Mouse (Mus musculus) monocyte, adult 2 months (primary cell): ENCODE data around the gene Lnx2.

ENCODE experiments used
- DNase-seq, 2 experiments: peaks; one replicate each; pipeline ENCODE4 v3.0.0; 2022; ENCODE audit warnings: low spot score in 2 of 2, low read depth in 1 of 2

The Lnx2 gene

GRCm38 (mm10) chr5:147076026-147076798, at the start of gene Lnx2:
Lnx2 (minus strand) TSS chr5:147076586.
- DNase-seq: peak; percentile 84 to 88

- no peak for DNase-seq
Observed at GRCm38 (mm10) chr5:147125542-147126185, 49.3 kb upstream of the Lnx2 start.

- no peak for DNase-seq
Observed at GRCm38 (mm10) chr5:147124794-147125193, 48.4 kb upstream of the Lnx2 start.

- no peak for DNase-seq
Observed at GRCm38 (mm10) chr5:147121146-147121545, 44.8 kb upstream of the Lnx2 start.

GRCm38 (mm10) chr5:147117027-147117426, 40.6 kb upstream of the Lnx2 start:
- no peak for DNase-seq

GRCm38 (mm10) chr5:147115631-147116030, 39.2 kb upstream of the Lnx2 start:
- no peak for DNase-seq

- DNase-seq: no peak
Observed at GRCm38 (mm10) chr5:147114738-147115137, 38.4 kb upstream of the Lnx2 start.

GRCm38 (mm10) chr5:147108861-147109591, 32.6 kb upstream of the Lnx2 start:
- no peak for DNase-seq

- DNase-seq: no peak
Observed at GRCm38 (mm10) chr5:147107276-147107675, 30.9 kb upstream of the Lnx2 start.

- DNase-seq: no peak
Observed at GRCm38 (mm10) chr5:147102295-147102694, 25.9 kb upstream of the Lnx2 start.

- no peak for DNase-seq
Observed at GRCm38 (mm10) chr5:147100180-147100579, 23.8 kb upstream of the Lnx2 start.

GRCm38 (mm10) chr5:147098667-147099066, 22.3 kb upstream of the Lnx2 start:
- DNase-seq: no peak

- DNase-seq: no peak
Observed at GRCm38 (mm10) chr5:147096586-147096985, 20.2 kb upstream of the Lnx2 start.

GRCm38 (mm10) chr5:147094296-147094695, 17.9 kb upstream of the Lnx2 start:
- DNase-seq: no peak

- DNase-seq: no peak
Observed at GRCm38 (mm10) chr5:147092448-147092847, 16.1 kb upstream of the Lnx2 start.

GRCm38 (mm10) chr5:147090256-147090963, 14.0 kb upstream of the Lnx2 start:
- DNase-seq: no peak

- DNase-seq: no peak
Observed at GRCm38 (mm10) chr5:147089836-147090235, 13.4 kb upstream of the Lnx2 start.

GRCm38 (mm10) chr5:147086816-147087215, 10.4 kb upstream of the Lnx2 start:
- DNase-seq: no peak

GRCm38 (mm10) chr5:147085201-147085894, 9.0 kb upstream of the Lnx2 start:
- DNase-seq: no peak

- no peak for DNase-seq
Observed at GRCm38 (mm10) chr5:147078110-147078900, 1.9 kb upstream of the Lnx2 start.
